12 mouse cellular contexts compared by ENCODE assay signal in genomic region chr1:126317874-126318607, GRCm38 (mm10).
DNase-seq lines count a peak whose midpoint lies in the region; ATAC-seq and TF ChIP-seq lines count a peak whose summit lies in the region.
"Had no signal": no experiment of that assay in that cellular context is flagged by ENCODE, and none has a peak within 500 bp of the region (broad histone marks: within the 10 kb centered on the region; RNA-seq: fewer than 3 reads in every experiment).

No protein-coding gene starts in this region.

- no peak overlapping the region for H3K4me3 ChIP-seq in forebrain, postnatal 0 days (ENCODE audit: low read depth, low read length)
- H3K4me3 ChIP-seq in forebrain, embryonic 12.5 days (replicated peaks), result no peak overlapping the region
- H3K4me3 ChIP-seq in midbrain, embryonic 11.5 days (ENCODE audit: low read depth, low read length), result no peak overlapping the region
- H3K4me3 ChIP-seq in midbrain, embryonic 16.5 days (ENCODE audit: low read depth, low read length), result no peak overlapping the region
- H3K4me3 ChIP-seq in neural tube, embryonic 15.5 days (replicated peaks), result no peak overlapping the region
- H3K4me3 ChIP-seq: hindbrain, embryonic 13.5 days; limb, embryonic 15.5 days; midbrain, embryonic 12.5 days had no signal

- H3K27me3 ChIP-seq in forebrain, postnatal 0 days (ENCODE audit: insufficient read depth, low read length), result no peaks in the 10 kb centered on the region
- no peaks in the 10 kb centered on the region for H3K27me3 ChIP-seq in forebrain, embryonic 12.5 days
- no peaks in the 10 kb centered on the region for H3K27me3 ChIP-seq in midbrain, embryonic 11.5 days (ENCODE audit: control insufficient read depth, insufficient read depth, low read length)
- H3K27me3 ChIP-seq in midbrain, embryonic 16.5 days (ENCODE audit: control insufficient read depth, insufficient read depth, low read depth, low read length), result no peaks in the 10 kb centered on the region
- no peaks in the 10 kb centered on the region for H3K27me3 ChIP-seq in neural tube, embryonic 15.5 days (replicated peaks)
- H3K27me3 ChIP-seq: hindbrain, embryonic 13.5 days; limb, embryonic 15.5 days; midbrain, embryonic 12.5 days had no signal

- no peaks in the 10 kb centered on the region for H3K9me3 ChIP-seq in forebrain, postnatal 0 days (ENCODE audit: low read length)
- no peaks in the 10 kb centered on the region for H3K9me3 ChIP-seq in forebrain, embryonic 12.5 days
- H3K9me3 ChIP-seq in midbrain, embryonic 11.5 days (ENCODE audit: control insufficient read depth, low read length), result no peaks in the 10 kb centered on the region
- H3K9me3 ChIP-seq in midbrain, embryonic 16.5 days (replicated peaks; ENCODE audit: control insufficient read depth, low read length, poor library complexity, severe bottlenecking), result no peaks in the 10 kb centered on the region
- no peaks in the 10 kb centered on the region for H3K9me3 ChIP-seq in neural tube, embryonic 15.5 days (replicated peaks)
- H3K9me3 ChIP-seq: hindbrain, embryonic 13.5 days; limb, embryonic 15.5 days; midbrain, embryonic 12.5 days had no signal

- H3K9ac ChIP-seq in forebrain, postnatal 0 days, result no peak overlapping the region
- no peak overlapping the region for H3K9ac ChIP-seq in forebrain, embryonic 12.5 days
- H3K9ac ChIP-seq in midbrain, embryonic 11.5 days (ENCODE audit: low read length), result no peak overlapping the region
- no peak overlapping the region for H3K9ac ChIP-seq in midbrain, embryonic 16.5 days (ENCODE audit: low read depth, low read length)
- no peak overlapping the region for H3K9ac ChIP-seq in neural tube, embryonic 15.5 days (replicated peaks)
- H3K9ac ChIP-seq: hindbrain, embryonic 13.5 days; limb, embryonic 15.5 days; midbrain, embryonic 12.5 days had no signal

- no peak overlapping the region for H3K4me2 ChIP-seq in forebrain, postnatal 0 days (ENCODE audit: low read depth)
- no peak overlapping the region for H3K4me2 ChIP-seq in forebrain, embryonic 12.5 days
- H3K4me2 ChIP-seq in midbrain, embryonic 11.5 days, result no peak overlapping the region
- H3K4me2 ChIP-seq in midbrain, embryonic 16.5 days (ENCODE audit: low read length), result no peak overlapping the region
- peak overlapping the region; percentile 7; the same call in 1 of the 2 replicates for H3K4me2 ChIP-seq in neural tube, embryonic 15.5 days
- H3K4me2 ChIP-seq: hindbrain, embryonic 13.5 days; limb, embryonic 15.5 days; midbrain, embryonic 12.5 days had no signal

- no peaks in the 10 kb centered on the region for H3K36me3 ChIP-seq in forebrain, postnatal 0 days (ENCODE audit: insufficient read depth)
- H3K36me3 ChIP-seq in forebrain, embryonic 12.5 days (replicated peaks), result no peaks in the 10 kb centered on the region
- no peaks in the 10 kb centered on the region for H3K36me3 ChIP-seq in midbrain, embryonic 11.5 days (ENCODE audit: control insufficient read depth, insufficient read depth, low read length)
- H3K36me3 ChIP-seq in midbrain, embryonic 16.5 days (ENCODE audit: control insufficient read depth, insufficient read depth, low read length), result no peaks in the 10 kb centered on the region
- no peaks in the 10 kb centered on the region for H3K36me3 ChIP-seq in neural tube, embryonic 15.5 days
- H3K36me3 ChIP-seq: hindbrain, embryonic 13.5 days; limb, embryonic 15.5 days; midbrain, embryonic 12.5 days had no signal

- WGBS in forebrain, postnatal 0 days, result 56% methylated on average over 11 of the region's 11 CpGs
- 63% methylated on average over 11 of the region's 11 CpGs for WGBS in forebrain, embryonic 12.5 days
- WGBS in midbrain, embryonic 11.5 days, result 63% methylated on average over 11 of the region's 11 CpGs
- 60% methylated on average over 11 of the region's 11 CpGs for WGBS in midbrain, embryonic 16.5 days
- WGBS in neural tube, embryonic 15.5 days, result 39% methylated on average over 11 of the region's 11 CpGs

- H3K4me1 ChIP-seq in forebrain, postnatal 0 days (ENCODE audit: insufficient read depth), result no peaks in the 10 kb centered on the region
- H3K4me1 ChIP-seq in forebrain, embryonic 12.5 days, result peaks cover 9% of the 10 kb centered on the region; the same call in 1 of the 2 replicates
- no peaks in the 10 kb centered on the region for H3K4me1 ChIP-seq in midbrain, embryonic 11.5 days (ENCODE audit: control insufficient read depth, insufficient read depth, low read length)
- 0 out of 2 replicates have a peak, but pooled peaks cover 2% of the 10 kb centered on the region for H3K4me1 ChIP-seq in midbrain, embryonic 16.5 days (ENCODE audit: control insufficient read depth, insufficient read depth, low read length)
- peaks cover 5% of the 10 kb centered on the region; the same call in 1 of the 2 replicates for H3K4me1 ChIP-seq in neural tube, embryonic 15.5 days
- H3K4me1 ChIP-seq: limb, embryonic 15.5 days had no signal

- no peak for TF ChIP-seq CTCF in forebrain, postnatal 0 days (IDR thresholded peaks at IDR 0.05; ENCODE audit: low read depth)

- no peak overlapping the region for H3K27ac ChIP-seq in forebrain, postnatal 0 days (ENCODE audit: low read depth, low read length)
- H3K27ac ChIP-seq in forebrain, embryonic 12.5 days, result no peak overlapping the region
- H3K27ac ChIP-seq in midbrain, embryonic 11.5 days (ENCODE audit: low read depth, low read length), result peak overlapping the region; percentile 35; the same call in 1 of the 2 replicates
- no peak overlapping the region for H3K27ac ChIP-seq in midbrain, embryonic 16.5 days (ENCODE audit: low read length)
- no peak overlapping the region for H3K27ac ChIP-seq in neural tube, embryonic 15.5 days (replicated peaks)
- H3K27ac ChIP-seq: hindbrain, embryonic 13.5 days; limb, embryonic 15.5 days; midbrain, embryonic 12.5 days had no signal

- ATAC-seq in forebrain, postnatal 0 days, result peak; percentile 18; the same call in 1 of the 2 replicates
- no peak for ATAC-seq in forebrain, embryonic 12.5 days (ENCODE audit: low FRiP score)
- ATAC-seq in midbrain, embryonic 11.5 days (ENCODE audit: low FRiP score), result peak; percentile 72; the same call in 1 of the 2 replicates
- ATAC-seq in midbrain, embryonic 16.5 days, result no peak
- no peak for ATAC-seq in neural tube, embryonic 15.5 days (ENCODE audit: low FRiP score)
- ATAC-seq in CD4-positive, CD25-positive, alpha-beta regulatory T cell, adult 4 months, result no peak

- no peak for DNase-seq in forebrain, postnatal 0 days
- DNase-seq in midbrain, embryonic 11.5 days (ENCODE audit: low spot score, missing footprints), result no peak
- DNase-seq in liver, result peak; percentile 43
- no peak for DNase-seq in left cerebral cortex, adult 9 months (ENCODE audit: low spot score in 2 of 2)
- DNase-seq: thymus, postnatal 4 days had no signal

Comparison
In these comparisons a context has a peak if more than half of its experiments do, and no peak if none do; other contexts are left out.
1. ATAC-seq: peak in forebrain, postnatal 0 days (single experiment) and midbrain, embryonic 11.5 days (single experiment); none in forebrain, embryonic 12.5 days (single experiment), midbrain, embryonic 16.5 days (single experiment), neural tube, embryonic 15.5 days (single experiment) and CD4-positive, CD25-positive, alpha-beta regulatory T cell, adult 4 months (single experiment).